Mouse (Mus musculus) cortical plate, adult 2 months (tissue): ENCODE data around the gene Fut8. TPM values are rescaled to one million over a fixed set of nuclear protein-coding genes. Genes with fewer than 3 reads are reported as not detected.
A peak's percentile ranks its signal among the peaks of the same experiment; 100 is the strongest.

Source experiments
- H3K27ac ChIP-seq: fragments of 200-500 bp; 2 replicates; pipeline ENCODE4 v1.5.1; 2012; ENCODE audit warnings: low read length, control low read depth, inconsistent platforms; ENCODE audit not compliant: insufficient read depth
- H3K4me1 ChIP-seq: fragments of 200-500 bp; 2 replicates; pipeline ENCODE4 v1.6.1; 2011; ENCODE audit warnings: low read length; ENCODE audit not compliant: control insufficient read depth, insufficient read depth
- H3K4me3 ChIP-seq: fragments of 200-500 bp; 2 replicates; pipeline ENCODE4 v1.5.1; 2011; ENCODE audit warnings: mild to moderate bottlenecking, low read length, control low read depth; ENCODE audit not compliant: insufficient read depth
- CTCF ChIP-seq: fragments of 200-500 bp; IDR thresholded peaks from 2 replicates; pipeline ENCODE4 v1.5.1; 2011; ENCODE audit warnings: mild to moderate bottlenecking, control low read depth, low read length; ENCODE audit not compliant: insufficient read depth; ENCODE audit errors: extremely low read depth
- POLR2A ChIP-seq: fragments of 200-500 bp; IDR thresholded peaks from 2 replicates; pipeline ENCODE4 v1.6.1; 2011; ENCODE audit warnings: mild to moderate bottlenecking, low read length, control low read depth; ENCODE audit not compliant: insufficient read depth; ENCODE audit errors: extremely low read depth
- polyA plus RNA-seq: library from polyadenylated mRNA; depleted of rRNA; stranded (reverse); fragments of >200 nt; gene quantifications from 2 replicates; pipeline ENCODE4 v1.2.3, GENCODE M21; 2012; rRNA removed

Fut8 gene
- polyA plus RNA-seq, result 28.3 and 29.6 TPM in 2 replicates

DNA sequence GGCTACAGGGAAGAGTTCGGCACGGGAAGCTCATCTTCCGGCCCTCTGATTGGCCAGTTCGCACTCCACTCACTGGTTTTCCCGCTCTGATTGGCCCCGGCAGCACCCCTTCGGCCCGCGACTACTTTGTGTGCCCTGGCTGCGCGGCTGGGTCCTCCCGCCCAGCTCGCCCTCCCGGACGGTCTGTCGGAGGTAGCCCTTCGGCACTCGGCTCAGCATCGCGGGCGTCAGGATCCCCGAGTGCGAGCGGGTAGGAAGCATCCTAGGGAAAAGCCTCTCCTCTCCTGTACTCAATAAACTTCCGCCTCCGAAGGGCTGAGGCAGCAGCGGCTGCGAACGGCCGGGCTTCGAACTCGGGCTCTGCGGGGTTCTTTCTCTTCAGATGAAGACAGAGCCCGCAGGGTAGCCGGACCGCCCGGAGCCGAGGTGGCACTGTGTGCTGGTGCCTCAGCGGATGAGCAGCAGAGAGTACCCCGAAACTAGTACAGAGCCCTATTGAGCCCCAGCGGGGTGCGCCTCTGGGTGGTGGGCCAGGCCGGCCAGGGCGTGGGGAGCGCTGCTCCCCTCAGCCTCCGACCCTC is at the start of gene Fut8:
TSS of gene Fut8 (plus strand) at position 176 of the 581 bp plus-strand sequence.
- TF ChIP-seq POLR2A (peak; percentile 51; the same call in 1 of the 2 replicates), CTCF (no peak)
- Histone ChIP-seq H3K27ac (peak within 1 kb of the TSS; percentile 98), H3K4me3 (peak within 1 kb of the TSS; percentile 90), H3K4me1 (peaks cover 1% of the 10 kb centered on the region; the same call in 1 of the 2 replicates)

DNA sequence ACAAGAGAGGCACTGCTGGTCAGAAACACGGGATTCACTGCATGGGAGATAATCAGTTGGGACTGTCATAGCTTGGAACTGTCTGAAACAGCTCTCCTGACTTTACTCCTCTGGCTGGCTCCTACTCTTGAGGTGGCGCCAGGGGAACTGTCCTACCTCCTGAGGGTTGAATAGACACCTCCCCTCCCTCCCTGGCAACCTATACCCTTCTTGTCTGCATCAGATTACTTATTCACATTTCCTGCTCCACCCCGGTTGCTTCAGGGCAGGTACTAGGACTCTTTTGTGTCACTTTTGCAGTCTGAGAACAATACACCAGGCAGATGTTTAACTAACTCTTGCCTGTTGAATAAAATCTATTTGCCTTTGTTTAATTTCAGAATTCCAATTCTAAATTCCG is 48.8 kb upstream of the Fut8 start:
- Histone ChIP-seq H3K4me1 (no peaks in the 10 kb centered on the region), H3K4me3 (no peak overlapping the region), H3K27ac (no peak overlapping the region)
- TF ChIP-seq CTCF (no peak), POLR2A (no peak)

DNA sequence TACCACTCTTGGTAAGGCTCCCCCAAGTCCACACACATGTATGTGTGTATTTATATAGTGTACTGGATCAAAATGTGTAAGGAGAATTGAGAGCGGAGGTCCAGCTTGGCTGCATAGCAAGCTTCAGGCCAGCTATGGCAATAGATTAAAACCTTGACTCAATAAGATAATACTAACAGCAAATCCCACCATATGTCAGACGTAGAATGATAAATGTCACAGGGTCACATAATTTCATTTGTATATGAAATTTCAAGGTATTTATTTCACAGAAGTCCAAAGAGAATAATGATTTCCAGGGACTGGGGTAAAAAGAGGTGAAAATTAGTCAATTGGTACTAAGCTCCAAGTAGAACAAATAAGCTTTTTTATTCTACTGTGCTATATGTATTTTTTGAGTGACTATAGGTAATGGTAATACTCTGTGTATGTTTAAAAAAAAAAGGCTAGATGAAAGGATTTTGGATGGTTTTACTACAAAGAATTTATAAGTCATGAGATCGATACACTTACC is 47.9 kb upstream of the Fut8 start:
- Histone ChIP-seq H3K4me3 (no peak overlapping the region), H3K27ac (no peak overlapping the region), H3K4me1 (no peaks in the 10 kb centered on the region)
- TF ChIP-seq CTCF (no peak), POLR2A (no peak)

DNA sequence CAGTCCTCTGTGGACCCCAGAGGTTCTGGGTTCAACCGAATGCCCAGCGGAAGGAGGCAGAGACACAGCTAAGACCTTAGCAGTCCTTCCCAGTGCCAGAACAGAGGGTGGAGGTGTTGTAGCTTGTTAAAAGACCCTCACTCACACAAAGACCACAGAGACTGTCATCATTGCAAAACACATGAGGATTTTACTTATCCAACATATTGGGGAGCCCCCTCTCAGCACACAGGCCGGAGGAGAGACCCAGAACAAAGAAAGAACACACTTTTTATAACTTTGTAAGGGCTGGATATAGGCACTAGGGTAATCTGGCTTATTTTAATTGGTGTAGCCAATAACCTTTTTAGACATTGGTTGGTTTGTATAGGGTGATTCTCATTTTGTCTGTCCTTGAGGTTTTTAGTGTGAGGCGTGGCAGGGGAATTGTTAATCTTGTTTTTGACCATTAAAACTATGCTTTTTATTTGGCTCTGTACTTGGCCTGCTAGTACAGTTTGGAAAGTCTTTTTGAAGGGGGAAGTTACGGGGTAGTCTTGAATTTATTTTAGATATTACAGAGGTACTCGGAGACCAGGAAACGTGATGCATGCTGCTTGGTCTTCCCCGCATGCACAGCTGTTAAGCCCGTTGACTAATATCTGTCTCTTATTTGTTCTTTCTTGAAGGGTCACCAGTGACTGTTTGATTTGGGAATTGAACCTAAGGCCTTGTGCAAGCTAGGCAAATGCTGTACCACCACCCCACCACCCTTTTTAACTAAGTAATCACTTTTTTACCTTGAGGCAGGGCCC is 46.2 kb upstream of the Fut8 start:
- H3K4me1 ChIP-seq, result no peaks in the 10 kb centered on the region
- no peak overlapping the region for H3K4me3 ChIP-seq
- no peak for TF ChIP-seq CTCF
- no peak for TF ChIP-seq POLR2A
- no peak overlapping the region for H3K27ac ChIP-seq

DNA sequence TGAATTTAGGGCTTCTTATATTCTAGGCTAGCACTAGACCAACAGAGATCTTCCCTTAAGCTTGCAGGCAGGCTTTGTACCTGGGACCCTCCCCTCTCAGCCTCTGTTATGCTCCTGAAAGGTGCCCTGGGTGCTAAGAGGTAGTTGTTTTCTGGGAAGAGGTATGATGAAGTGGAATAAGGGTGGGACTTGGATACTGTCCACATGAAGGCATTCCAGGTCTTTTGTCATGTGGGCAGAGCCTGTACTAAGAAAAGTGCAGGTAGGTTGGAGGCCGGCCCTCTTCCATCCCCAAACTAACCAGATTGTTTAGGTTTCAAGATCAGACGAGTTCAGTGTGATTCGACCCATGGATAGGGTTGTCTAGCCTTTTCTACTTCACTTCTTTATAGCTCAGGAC is 45.2 kb upstream of the Fut8 start:
- Histone ChIP-seq H3K4me3 (no peak overlapping the region), H3K27ac (no peak overlapping the region), H3K4me1 (no peaks in the 10 kb centered on the region)
- TF ChIP-seq CTCF (no peak), POLR2A (no peak)

DNA sequence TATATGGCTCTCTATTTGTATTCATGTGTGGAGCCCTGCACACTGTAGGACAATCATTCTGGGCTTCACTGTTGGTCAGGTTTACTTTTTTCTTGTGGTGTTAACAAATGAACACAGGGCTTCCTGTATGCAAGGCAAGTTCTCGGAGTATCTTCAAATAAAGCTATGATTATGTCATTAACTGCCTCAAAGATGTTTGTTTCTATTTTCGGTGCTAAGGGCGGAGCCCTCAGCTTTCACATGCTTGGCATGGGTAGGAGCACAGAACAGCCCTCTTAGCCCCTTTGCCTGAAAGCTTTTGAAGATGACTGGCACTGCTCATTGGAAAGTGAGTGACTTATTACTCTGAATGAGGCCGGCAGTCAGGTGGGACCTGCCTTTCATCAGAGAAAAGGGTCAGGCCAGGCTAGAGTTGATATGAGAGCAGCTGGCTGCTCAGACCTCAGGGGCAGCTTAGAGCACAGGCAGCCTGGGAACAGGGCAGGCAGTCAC is 44.7 kb upstream of the Fut8 start:
- TF ChIP-seq POLR2A (no peak), CTCF (no peak)
- no peak overlapping the region for H3K4me3 ChIP-seq
- no peaks in the 10 kb centered on the region for H3K4me1 ChIP-seq
- no peak overlapping the region for H3K27ac ChIP-seq

DNA sequence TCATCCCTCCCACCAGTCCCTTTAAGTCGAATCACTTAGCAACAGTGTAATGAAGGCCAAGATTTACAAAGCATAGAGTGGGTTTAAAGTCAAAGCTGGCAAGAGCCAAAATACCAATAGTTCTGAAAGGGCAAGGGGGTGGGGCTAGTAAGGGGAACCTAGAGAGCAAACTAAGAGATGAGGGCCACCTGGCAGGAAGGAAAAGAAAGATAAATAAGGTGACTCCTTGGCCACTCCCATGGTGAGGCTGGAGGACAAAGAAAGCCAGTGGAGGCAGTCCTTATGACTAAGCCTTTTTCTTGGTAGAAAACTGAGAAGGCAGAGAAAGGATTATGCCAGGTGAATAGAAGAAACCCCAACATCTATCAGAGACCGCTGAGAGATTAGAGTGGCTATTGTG is 42.9 kb upstream of the Fut8 start:
- TF ChIP-seq POLR2A, result no peak
- TF ChIP-seq CTCF, result no peak
- Histone ChIP-seq H3K4me3 (no peak overlapping the region), H3K27ac (no peak overlapping the region), H3K4me1 (no peaks in the 10 kb centered on the region)

DNA sequence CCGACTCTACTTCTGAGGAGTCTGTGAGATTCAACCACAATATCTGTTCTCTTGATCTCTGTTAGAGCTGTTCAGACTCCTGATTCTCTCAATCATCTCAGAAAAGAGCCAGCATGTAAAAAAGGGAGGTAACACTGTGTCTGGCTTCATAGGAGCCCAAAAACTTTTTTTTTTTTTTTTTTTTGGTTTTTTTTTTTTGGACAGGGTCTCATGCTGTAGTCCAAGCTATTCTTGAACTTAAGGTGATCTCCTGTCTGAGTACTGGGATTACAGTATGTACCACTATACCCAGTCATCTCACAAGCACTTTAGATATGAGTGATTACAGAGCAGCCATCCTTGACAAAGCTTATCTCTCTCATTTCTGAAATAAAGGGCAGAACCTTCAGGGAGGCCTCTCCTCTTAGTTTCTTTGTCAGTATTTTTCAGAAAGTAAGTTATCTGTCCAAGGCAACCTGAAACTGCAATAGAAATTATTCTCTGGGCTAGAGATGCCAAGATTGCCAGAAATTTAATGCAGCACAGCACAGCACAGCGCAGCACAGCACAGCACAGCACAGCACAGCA is 41.3 kb upstream of the Fut8 start:
- TF ChIP-seq CTCF (no peak), POLR2A (no peak)
- Histone ChIP-seq H3K27ac (no peak overlapping the region), H3K4me1 (no peaks in the 10 kb centered on the region), H3K4me3 (no peak overlapping the region)

DNA sequence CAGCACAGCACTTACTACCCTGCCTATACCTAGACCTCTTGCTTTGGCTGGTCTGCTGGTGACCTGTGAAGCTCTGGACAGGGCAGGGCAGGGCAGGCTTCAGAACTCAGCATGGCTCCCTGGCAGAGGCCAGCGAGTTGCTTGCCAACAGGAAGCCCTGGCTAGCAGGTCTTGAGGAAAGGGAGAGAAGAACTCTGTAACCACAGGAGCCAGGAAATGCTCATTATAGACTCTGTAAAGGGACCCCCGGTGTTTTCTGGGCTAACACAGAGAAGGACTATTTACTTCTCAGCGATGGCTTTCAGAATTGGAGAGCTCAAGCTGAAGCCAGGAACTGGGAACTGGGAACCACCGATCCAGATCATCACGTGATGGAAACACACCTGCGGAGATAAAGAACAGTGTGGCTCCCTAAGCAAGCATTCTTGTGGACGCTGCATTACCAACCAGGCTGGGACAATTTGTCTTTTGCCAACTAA is 40.8 kb upstream of the Fut8 start:
- Histone ChIP-seq H3K27ac (peak overlapping the region; percentile 78; the same call in 1 of the 2 replicates), H3K4me1 (no peaks in the 10 kb centered on the region), H3K4me3 (no peak overlapping the region)
- TF ChIP-seq CTCF (no peak), POLR2A (no peak)
